Mouse (Mus musculus): ENCODE measurements at regions not wholly inside any gene's neighbourhood (a gene's known extent, or its start where the extent isn't known, plus 50 kb on each side); places are given as distances from the start of the nearest gene placed in this dataset.

GRCm38 (mm10) chr16:51315608-51316007, 715.4 kb upstream of the Cblb start:
- H3K4me2 ChIP-seq = no peak overlapping the region
- WGBS = 13% methylated on average over 6 of the region's 6 CpGs
- no peak overlapping the region for H3K27ac ChIP-seq
- H3K9ac ChIP-seq = no peak overlapping the region
- H3K36me3 ChIP-seq = no peaks in the 10 kb centered on the region
- H3K4me1 ChIP-seq = no peaks in the 10 kb centered on the region
- H3K9me3 ChIP-seq = no peaks in the 10 kb centered on the region
- H3K27me3 ChIP-seq = no peaks in the 10 kb centered on the region
- ATAC-seq (ENCODE audit: insufficient number of reproducible peaks, low FRiP score, low TSS enrichment, low read depth) = no peak
- no peak overlapping the region for H3K4me3 ChIP-seq

GRCm38 (mm10) chr16:51332262-51332661, 698.8 kb upstream of the Cblb start:
- no peak overlapping the region for H3K9ac ChIP-seq
- H3K27me3 ChIP-seq = no peaks in the 10 kb centered on the region
- ATAC-seq (ENCODE audit: insufficient number of reproducible peaks, low FRiP score, low TSS enrichment, low read depth) = no peak
- no peak overlapping the region for H3K27ac ChIP-seq
- H3K4me2 ChIP-seq = no peak overlapping the region
- H3K36me3 ChIP-seq = no peaks in the 10 kb centered on the region
- no peaks in the 10 kb centered on the region for H3K4me1 ChIP-seq
- no peak overlapping the region for H3K4me3 ChIP-seq
- 80% methylated on average over 1 of the region's 1 CpGs for WGBS
- H3K9me3 ChIP-seq = no peaks in the 10 kb centered on the region

- 72% methylated on average over 7 of the region's 7 CpGs for WGBS
- Histone ChIP-seq H3K4me1 (no peaks in the 10 kb centered on the region), H3K9me3 (no peaks in the 10 kb centered on the region), H3K4me3 (no peak overlapping the region), H3K36me3 (no peaks in the 10 kb centered on the region), H3K4me2 (no peak overlapping the region), H3K9ac (no peak overlapping the region), H3K27me3 (no peaks in the 10 kb centered on the region), H3K27ac (no peak overlapping the region)
- ATAC-seq (ENCODE audit: insufficient number of reproducible peaks, low FRiP score, low TSS enrichment, low read depth) = no peak
These were observed 696.1 kb upstream of the Cblb start for GRCm38 (mm10) chr16:51334972-51335371.

- Histone ChIP-seq H3K4me3 (no peak overlapping the region), H3K27ac (no peak overlapping the region), H3K27me3 (no peaks in the 10 kb centered on the region), H3K4me1 (0 out of 2 replicates have a peak, but pooled peaks cover 1% of the 10 kb centered on the region), H3K36me3 (no peaks in the 10 kb centered on the region), H3K9me3 (no peaks in the 10 kb centered on the region), H3K4me2 (no peak overlapping the region), H3K9ac (no peak overlapping the region)
- ATAC-seq (ENCODE audit: insufficient number of reproducible peaks, low FRiP score, low TSS enrichment, low read depth) = no peak
These were observed 683.9 kb upstream of the Cblb start for GRCm38 (mm10) chr16:51347120-51347519.

- ATAC-seq (ENCODE audit: insufficient number of reproducible peaks, low FRiP score, low TSS enrichment, low read depth) = peak; percentile 82
- H3K36me3 ChIP-seq = no peaks in the 10 kb centered on the region
- no peaks in the 10 kb centered on the region for H3K27me3 ChIP-seq
- no peak overlapping the region for H3K4me3 ChIP-seq
- H3K9me3 ChIP-seq = no peaks in the 10 kb centered on the region
- 0 out of 2 replicates have a peak, but pooled peaks cover 3% of the 10 kb centered on the region for H3K4me1 ChIP-seq
- H3K4me2 ChIP-seq = no peak overlapping the region
- WGBS = 22% methylated on average over 4 of the region's 4 CpGs
- H3K9ac ChIP-seq = no peak overlapping the region
- no peak overlapping the region for H3K27ac ChIP-seq
These were observed 678.9 kb upstream of the Cblb start for GRCm38 (mm10) chr16:51352151-51352550.

- WGBS = 68% methylated on average over 2 of the region's 2 CpGs
- Histone ChIP-seq H3K4me3 (no peak overlapping the region), H3K4me1 (0 out of 2 replicates have a peak, but pooled peaks cover 3% of the 10 kb centered on the region), H3K9ac (no peak overlapping the region), H3K4me2 (no peak overlapping the region), H3K36me3 (no peaks in the 10 kb centered on the region), H3K9me3 (no peaks in the 10 kb centered on the region), H3K27me3 (no peaks in the 10 kb centered on the region), H3K27ac (no peak overlapping the region)
- no peak for ATAC-seq (ENCODE audit: insufficient number of reproducible peaks, low FRiP score, low TSS enrichment, low read depth)
These were observed 677.2 kb upstream of the Cblb start for GRCm38 (mm10) chr16:51353791-51354190.

- Histone ChIP-seq H3K4me1 (no peaks in the 10 kb centered on the region), H3K27me3 (no peaks in the 10 kb centered on the region), H3K36me3 (no peaks in the 10 kb centered on the region), H3K9me3 (no peaks in the 10 kb centered on the region), H3K27ac (no peak overlapping the region), H3K4me3 (no peak overlapping the region), H3K9ac (no peak overlapping the region), H3K4me2 (no peak overlapping the region)
- ATAC-seq (ENCODE audit: insufficient number of reproducible peaks, low FRiP score, low TSS enrichment, low read depth) = no peak
- 44% methylated on average over 1 of the region's 1 CpGs for WGBS
These were observed 661.0 kb upstream of the Cblb start for GRCm38 (mm10) chr16:51370070-51370469.

- Histone ChIP-seq H3K27me3 (no peaks in the 10 kb centered on the region), H3K9ac (no peak overlapping the region), H3K9me3 (no peaks in the 10 kb centered on the region), H3K36me3 (no peaks in the 10 kb centered on the region), H3K4me3 (no peak overlapping the region), H3K4me2 (no peak overlapping the region), H3K4me1 (no peaks in the 10 kb centered on the region), H3K27ac (no peak overlapping the region)
- ATAC-seq (ENCODE audit: insufficient number of reproducible peaks, low FRiP score, low TSS enrichment, low read depth) = no peak
- 44% methylated on average over 2 of the region's 2 CpGs for whole genome bisulfite sequencing
These were observed 644.6 kb upstream of the Cblb start for GRCm38 (mm10) chr16:51386456-51386855.

- Histone ChIP-seq H3K4me1 (no peaks in the 10 kb centered on the region), H3K4me3 (no peak overlapping the region), H3K4me2 (no peak overlapping the region), H3K9ac (no peak overlapping the region), H3K27ac (no peak overlapping the region), H3K9me3 (no peaks in the 10 kb centered on the region), H3K27me3 (no peaks in the 10 kb centered on the region), H3K36me3 (no peaks in the 10 kb centered on the region)
- no peak for ATAC-seq (ENCODE audit: insufficient number of reproducible peaks, low FRiP score, low TSS enrichment, low read depth)
- WGBS = 82% methylated on average over 1 of the region's 1 CpGs
These were observed 643.5 kb upstream of the Cblb start for GRCm38 (mm10) chr16:51387498-51387897.

GRCm38 (mm10) chr16:51393871-51394270, 637.2 kb upstream of the Cblb start:
- Histone ChIP-seq H3K9ac (no peak overlapping the region), H3K4me2 (no peak overlapping the region), H3K36me3 (no peaks in the 10 kb centered on the region), H3K4me1 (no peaks in the 10 kb centered on the region), H3K4me3 (no peak overlapping the region), H3K27ac (no peak overlapping the region), H3K27me3 (no peaks in the 10 kb centered on the region), H3K9me3 (no peaks in the 10 kb centered on the region)
- ATAC-seq (ENCODE audit: insufficient number of reproducible peaks, low FRiP score, low TSS enrichment, low read depth) = no peak
- WGBS = 68% methylated on average over 1 of the region's 1 CpGs
